25 mouse cellular contexts compared by ENCODE assay signal in genomic region chr1:71648166-71648565, GRCm38 (mm10). TPM values are rescaled to one million over a fixed set of nuclear protein-coding genes. Genes with fewer than 3 reads are reported as not detected.
DNase-seq lines count a peak whose midpoint lies in the region; ATAC-seq and TF ChIP-seq lines count a peak whose summit lies in the region.
"Had no signal": no experiment of that assay in that cellular context is flagged by ENCODE, and none has a peak within 500 bp of the region (broad histone marks: within the 10 kb centered on the region; RNA-seq: fewer than 3 reads in every experiment).

No protein-coding gene starts in this region.

- no peak overlapping the region for H3K9ac ChIP-seq in heart, embryonic 11.5 days (ENCODE audit: low read depth, low read length)
- H3K9ac ChIP-seq in liver, adult 2 months (ENCODE audit: low read depth, low read length), result peak overlapping the region; percentile 81
- no peak overlapping the region for H3K9ac ChIP-seq in ES-Bruce4 (ENCODE audit: low read depth, poor library complexity, severe bottlenecking)
- H3K9ac ChIP-seq: hindbrain, embryonic 13.5 days; neural tube, embryonic 15.5 days had no signal

- intact Hi-C loops in heart, postnatal 25 days (cut with DNase I), result no loop called here

- no peaks in the 10 kb centered on the region for H3K9me3 ChIP-seq in heart, embryonic 11.5 days (replicated peaks; ENCODE audit: control insufficient read depth, low read length)
- no peaks in the 10 kb centered on the region for H3K9me3 ChIP-seq in ES-Bruce4 (replicated peaks; ENCODE audit: control insufficient read depth, insufficient read depth, low read length, poor library complexity, severe bottlenecking)
- H3K9me3 ChIP-seq: heart, embryonic 10.5 days; hindbrain, embryonic 13.5 days; neural tube, embryonic 15.5 days had no signal

- H3K36me3 ChIP-seq in heart, embryonic 11.5 days (ENCODE audit: control insufficient read depth, insufficient read depth, low read length), result peaks cover 46% of the 10 kb centered on the region
- peaks cover 64% of the 10 kb centered on the region for H3K36me3 ChIP-seq in liver, adult 2 months (ENCODE audit: control insufficient read depth, insufficient read depth, low read length)
- peaks cover 64% of the 10 kb centered on the region for H3K36me3 ChIP-seq in ES-Bruce4 (ENCODE audit: control insufficient read depth, insufficient read depth, low read length, poor library complexity, severe bottlenecking)
- H3K36me3 ChIP-seq: neural tube, embryonic 15.5 days had no signal

- TF ChIP-seq POLR2A in liver, adult 2 months (IDR thresholded peaks at IDR 0.05; ENCODE audit: extremely low read depth, insufficient read depth, low read length), result no peak
- TF ChIP-seq POLR2A in ES-Bruce4 (IDR thresholded peaks at IDR 0.05; ENCODE audit: insufficient read depth, low read length), result no peak

- H3K4me1 ChIP-seq in heart, embryonic 11.5 days (ENCODE audit: control insufficient read depth, insufficient read depth, low read length), result peaks cover 13% of the 10 kb centered on the region; the same call in 1 of the 2 replicates
- H3K4me1 ChIP-seq in liver, adult 2 months (ENCODE audit: control insufficient read depth, insufficient read depth, low read length), result peaks cover 13% of the 10 kb centered on the region
- H3K4me1 ChIP-seq in ES-Bruce4 (ENCODE audit: control insufficient read depth, insufficient read depth, low read length), result peaks cover 15% of the 10 kb centered on the region

- peak overlapping the region; percentile 2 for H3K4me2 ChIP-seq in heart, embryonic 11.5 days
- H3K4me2 ChIP-seq: hindbrain, embryonic 13.5 days; neural tube, embryonic 15.5 days had no signal

- no peak overlapping the region for H3K4me3 ChIP-seq in heart, embryonic 11.5 days (ENCODE audit: low read depth, low read length)
- peak overlapping the region; percentile 37; the same call in 1 of the 2 replicates for H3K4me3 ChIP-seq in liver, adult 2 months (ENCODE audit: insufficient read depth, low read depth, low read length)
- H3K4me3 ChIP-seq in ES-Bruce4 (ENCODE audit: low read depth, low read length), result no peak overlapping the region
- H3K4me3 ChIP-seq: heart, embryonic 10.5 days; hindbrain, embryonic 13.5 days; neural tube, embryonic 15.5 days had no signal

- DNase-seq in heart, postnatal 25 days (ENCODE audit: low spot score), result no peak
- no peak for DNase-seq in liver, adult 2 months (ENCODE audit: extremely low read depth, low read depth, low spot score)
- DNase-seq in liver, result no peak
- peak; percentile 10 for DNase-seq in brain, adult 2 months (ENCODE audit: low read depth, low spot score)
- DNase-seq in urinary bladder, postnatal 10 days (ENCODE audit: low spot score), result no peak
- DNase-seq in right cerebral cortex, postnatal 4 days, result no peak
- DNase-seq: adrenal gland, postnatal 10 days; cerebellum, adult 11 months; cerebellum, adult 9-10 months; cerebellum, postnatal 36 days; gastrocnemius, postnatal 14 days; heart, postnatal 14 days; kidney, adult 8-10 months; lung, adult 18-20 months; lung, postnatal 10 days; midbrain, embryonic 14.5 days; thymus, postnatal 4 days had no signal

- no peak overlapping the region for H3K27ac ChIP-seq in heart, embryonic 11.5 days (ENCODE audit: low read depth, low read length)
- peak overlapping the region; percentile 90 for H3K27ac ChIP-seq in liver, adult 2 months (replicated peaks; ENCODE audit: insufficient read depth, low read depth, low read length)
- peak overlapping the region; percentile 46; the same call in 1 of the 2 replicates for H3K27ac ChIP-seq in ES-Bruce4 (ENCODE audit: insufficient read depth, low read length)
- H3K27ac ChIP-seq: heart, embryonic 10.5 days; hindbrain, embryonic 13.5 days; kidney, postnatal 0 days; neural tube, embryonic 15.5 days had no signal

- no peak for TF ChIP-seq CTCF in liver, adult 2 months (IDR thresholded peaks at IDR 0.05; ENCODE audit: low read depth, low read length)
- no peak for TF ChIP-seq CTCF in ES-Bruce4 (IDR thresholded peaks at IDR 0.05; ENCODE audit: low read depth, low read length)

- WGBS in heart, embryonic 11.5 days (ENCODE audit: insufficient replicate concordance), result 86% methylated on average over 7 of the region's 7 CpGs
- WGBS in liver, adult 2 months, result 48% methylated on average over 7 of the region's 7 CpGs

- H3K27me3 ChIP-seq in heart, embryonic 11.5 days (ENCODE audit: control insufficient read depth, insufficient read depth, low read length), result no peaks in the 10 kb centered on the region
- no peaks in the 10 kb centered on the region for H3K27me3 ChIP-seq in liver, adult 2 months (ENCODE audit: control insufficient read depth, insufficient read depth, low read length)
- H3K27me3 ChIP-seq in ES-Bruce4 (ENCODE audit: control insufficient read depth, insufficient read depth, low read length, poor library complexity, severe bottlenecking), result no peaks in the 10 kb centered on the region

- 0 out of 2 replicates have a peak, but pooled peaks have one; percentile 21 for TF ChIP-seq EP300 in ES-Bruce4 (IDR thresholded peaks at IDR 0.05; ENCODE audit: insufficient read depth, low read depth, low read length)

- peaks cover 10% of the 10 kb centered on the region for H3K79me2 ChIP-seq in liver, adult 2 months (ENCODE audit: control insufficient read depth, insufficient read depth, low read length)

- no peak for ATAC-seq in heart, embryonic 11.5 days (replicated peaks; ENCODE audit: insufficient number of reproducible peaks, low FRiP score, low TSS enrichment)
- ATAC-seq: forebrain, embryonic 14.5 days; intestine, embryonic 16.5 days had no signal

RNA-seq across cellular contexts. Expression of gene Fn1, which starts 4.8 kb away (rescaled TPM):
- 332 and 395 TPM in 2 replicates for polyA plus RNA-seq in heart, embryonic 11.5 days (2014; fragmentation: Nextera tagmentation; extraction: Ambion mirVana)
- total RNA-seq in heart, postnatal 25 days (2021), result 10 to 100 TPM; 87.6 TPM
- total RNA-seq in liver, adult 2 months (2014; rRNA removed), result 530 and 615 TPM in 2 replicates
- polyA plus RNA-seq in liver, adult 2 months (2012; rRNA removed), result 649 and 698 TPM in 2 replicates
- 478 and 518 TPM in 2 replicates for polyA plus RNA-seq in ES-Bruce4 (2011; ENCODE audit: insufficient read depth, insufficient read length, low read depth, missing spikeins)
